Mouse (Mus musculus) adrenal gland, adult 18-20 months (tissue): Measurements from ENCODE around the gene Mpst. TPM values are rescaled to one million over a fixed set of nuclear protein-coding genes. Genes with fewer than 3 reads are reported as not detected.

Experiments
- DNase-seq, 2 experiments: peaks; one replicate each; pipeline ENCODE4 v3.0.0; 2021 to 2022; ENCODE audit warnings: low spot score in 2 of 2
- long read RNA-seq, 2 experiments: library from polyadenylated mRNA; stranded (forward); transcript quantifications; one replicate each; pipeline ENCODE4 v2.0.0; 2021
- total RNA-seq, 2 experiments: library from RNA; stranded (reverse); gene quantifications; 1 replicate in 1 of 2; 2 replicates in 1 of 2; pipeline ENCODE4 v1.2.3; 2021

The Mpst gene
- 10 to 100 TPM; 38.7 to 48.5 TPM for total RNA-seq
- long read RNA-seq, experiment 1, result 0 reads
- long read RNA-seq, experiment 2, partial matches to known transcripts, result 0 of 2 reads
- long read RNA-seq, experiment 2, other reads (novel, unspliced or antisense), result 1 of 2 reads

- peak; percentile 80 to 88 for DNase-seq
These were observed at the start of gene Mpst for GRCm38 (mm10) chr15:78406293-78406934. Gene Mpst (plus strand): TSS chr15:78406416.

- no peak for DNase-seq
These were observed 40.3 kb upstream of the Mpst start for GRCm38 (mm10) chr15:78365916-78366315.

GRCm38 (mm10) chr15:78366875-78367274 lies 39.3 kb upstream of the Mpst start:
- DNase-seq, result no peak

GRCm38 (mm10) chr15:78367811-78368210 lies 38.4 kb upstream of the Mpst start:
- DNase-seq, result no peak

- DNase-seq, result peak; percentile 51 to 59
These were observed 37.3 kb upstream of the Mpst start for GRCm38 (mm10) chr15:78368926-78369346.

- no peak for DNase-seq
These were observed 36.6 kb upstream of the Mpst start for GRCm38 (mm10) chr15:78369641-78370040.

GRCm38 (mm10) chr15:78372796-78373195 lies 33.4 kb upstream of the Mpst start:
- no peak for DNase-seq

GRCm38 (mm10) chr15:78374204-78374603 lies 32.0 kb upstream of the Mpst start:
- peak in 1 of 2 experiments; percentile 40 for DNase-seq

GRCm38 (mm10) chr15:78377859-78378258 lies 28.4 kb upstream of the Mpst start:
- DNase-seq, result no peak

GRCm38 (mm10) chr15:78378556-78378955 lies 27.7 kb upstream of the Mpst start:
- DNase-seq, result no peak

- DNase-seq, result no peak
These were observed 26.0 kb upstream of the Mpst start for GRCm38 (mm10) chr15:78380208-78380607.

GRCm38 (mm10) chr15:78380741-78381140 lies 25.5 kb upstream of the Mpst start:
- DNase-seq, result no peak

- DNase-seq, result no peak
These were observed 24.1 kb upstream of the Mpst start for GRCm38 (mm10) chr15:78382115-78382514.

- DNase-seq, result no peak
These were observed 22.6 kb upstream of the Mpst start for GRCm38 (mm10) chr15:78383450-78384219.

GRCm38 (mm10) chr15:78384220-78385116 lies 21.7 kb upstream of the Mpst start:
- no peak for DNase-seq

GRCm38 (mm10) chr15:78385564-78385963 lies 20.7 kb upstream of the Mpst start:
- no peak for DNase-seq

- DNase-seq, result no peak
These were observed 15.4 kb upstream of the Mpst start for GRCm38 (mm10) chr15:78390855-78391254.

GRCm38 (mm10) chr15:78395478-78395962 lies 10.7 kb upstream of the Mpst start, which contains the start of gene Tex33:
Gene Tex33 (minus strand): TSS chr15:78395912.
- no peak for DNase-seq

- DNase-seq, result no peak
These were observed 4.9 kb upstream of the Mpst start for GRCm38 (mm10) chr15:78401345-78401744.

GRCm38 (mm10) chr15:78401921-78402320 lies 4.3 kb upstream of the Mpst start:
- peak; percentile 56 to 66 for DNase-seq

GRCm38 (mm10) chr15:78402423-78402822 lies 3.8 kb upstream of the Mpst start:
- DNase-seq, result peak in 1 of 2 experiments; percentile 57
